Mouse (Mus musculus) C2C12 (cell line): ENCODE results near the gene Zfp467. TPM values are rescaled to one million over a fixed set of nuclear protein-coding genes. Genes with fewer than 3 reads are reported as not detected.

ENCODE experiments used
- H3K27me3 ChIP-seq: one replicate; pipeline ENCODE4 v1.6.1; 2011; ENCODE audit not compliant: control insufficient read depth, insufficient read depth, insufficient read length
- H3K36me3 ChIP-seq: one replicate; pipeline ENCODE4 v1.6.1; 2011; ENCODE audit not compliant: control insufficient read depth, insufficient read depth
- H3K4me3 ChIP-seq: one replicate; pipeline ENCODE4 v1.5.1; 2011; ENCODE audit warnings: mild to moderate bottlenecking, control low read depth; ENCODE audit not compliant: poor library complexity, insufficient read depth, severe bottlenecking
- H3K79me2 ChIP-seq: one replicate; pipeline ENCODE4 v1.6.1; 2011; ENCODE audit not compliant: control insufficient read depth, insufficient read depth
- H3K79me3 ChIP-seq: one replicate; pipeline ENCODE4 v1.6.1; 2011; ENCODE audit warnings: low read depth, control low read depth
- H3ac ChIP-seq: one replicate; pipeline ENCODE3; 2011; ENCODE audit warnings: low read depth; ENCODE audit not compliant: control insufficient read depth, insufficient read length
- CEBPB ChIP-seq: IDR thresholded peaks from one replicate; pipeline ENCODE4 v1.6.1; 2011; ENCODE audit warnings: low read depth, mild to moderate bottlenecking, control low read depth, moderate library complexity
- CTCF ChIP-seq: IDR thresholded peaks from one replicate; pipeline ENCODE4 v1.5.1; 2011; ENCODE audit not compliant: control insufficient read depth, insufficient read depth, insufficient read length
- FOSL1 ChIP-seq: IDR thresholded peaks from one replicate; pipeline ENCODE4 v1.8.0; 2011; ENCODE audit warnings: mild to moderate bottlenecking, low read length; ENCODE audit not compliant: poor library complexity, insufficient read depth, severe bottlenecking
- MAX ChIP-seq: IDR thresholded peaks from one replicate; pipeline ENCODE4 v1.6.1; 2011; ENCODE audit warnings: mild to moderate bottlenecking, control low read depth
- MYOD1 ChIP-seq: IDR thresholded peaks from one replicate; pipeline ENCODE4 v1.6.1; 2011; ENCODE audit warnings: low read depth; ENCODE audit not compliant: control insufficient read depth, insufficient read length
- MYOG ChIP-seq: IDR thresholded peaks from one replicate; pipeline ENCODE4 v1.6.1; 2011; ENCODE audit not compliant: control insufficient read depth, insufficient read length; ENCODE audit errors: extremely low read depth
- USF1 ChIP-seq: IDR thresholded peaks from one replicate; pipeline ENCODE4 v1.6.1; 2011; ENCODE audit warnings: low read depth, mild to moderate bottlenecking, control low read depth, moderate library complexity
- polyA plus RNA-seq: library from polyadenylated mRNA; unstranded; fragments of >200 nt; fragmentation: generic; extraction: Trizol; gene quantifications from one replicate; pipeline ENCODE4 v1.2.1, GENCODE M21; 2012; ENCODE audit warnings: missing spikeins

Zfp467 gene
- polyA plus RNA-seq, 1 experiment = 0.75 TPM

GRCm38 (mm10) chr6:48452771-48453170 lies 7.1 kb upstream of the Zfp467 start:
- Histone ChIP-seq H3K79me2 (no peaks in the 10 kb centered on the region), H3K36me3 (no peaks in the 10 kb centered on the region), H3K27me3 (peaks cover 15% of the 10 kb centered on the region), H3K4me3 (no peak overlapping the region), H3K79me3 (no peaks in the 10 kb centered on the region), H3ac (no peak overlapping the region)
- TF ChIP-seq CEBPB = no peak
- TF ChIP-seq MAX = no peak
- no peak for TF ChIP-seq USF1
- no peak for TF ChIP-seq CTCF
- TF ChIP-seq MYOD1 = no peak
- no peak for TF ChIP-seq MYOG
- TF ChIP-seq FOSL1 = no peak

GRCm38 (mm10) chr6:48452151-48452550 lies 6.5 kb upstream of the Zfp467 start:
- H3K36me3 ChIP-seq = no peaks in the 10 kb centered on the region
- no peaks in the 10 kb centered on the region for H3K79me3 ChIP-seq
- TF ChIP-seq USF1 (no peak), CTCF (no peak), MYOD1 (no peak), CEBPB (no peak)
- H3K79me2 ChIP-seq = no peaks in the 10 kb centered on the region
- peaks cover 10% of the 10 kb centered on the region for H3K27me3 ChIP-seq
- no peak overlapping the region for H3ac ChIP-seq
- no peak overlapping the region for H3K4me3 ChIP-seq

GRCm38 (mm10) chr6:48448527-48448926 lies 2.9 kb upstream of the Zfp467 start:
- no peak overlapping the region for H3ac ChIP-seq
- no peak overlapping the region for H3K4me3 ChIP-seq
- no peaks in the 10 kb centered on the region for H3K79me2 ChIP-seq
- H3K79me3 ChIP-seq = no peaks in the 10 kb centered on the region
- TF ChIP-seq MYOG = no peak
- no peak for TF ChIP-seq CEBPB
- TF ChIP-seq MAX = no peak
- TF ChIP-seq MYOD1 = no peak
- TF ChIP-seq FOSL1 = no peak
- no peak for TF ChIP-seq CTCF
- TF ChIP-seq USF1 = no peak
- no peaks in the 10 kb centered on the region for H3K36me3 ChIP-seq
- peaks cover 6% of the 10 kb centered on the region for H3K27me3 ChIP-seq

DNA sequence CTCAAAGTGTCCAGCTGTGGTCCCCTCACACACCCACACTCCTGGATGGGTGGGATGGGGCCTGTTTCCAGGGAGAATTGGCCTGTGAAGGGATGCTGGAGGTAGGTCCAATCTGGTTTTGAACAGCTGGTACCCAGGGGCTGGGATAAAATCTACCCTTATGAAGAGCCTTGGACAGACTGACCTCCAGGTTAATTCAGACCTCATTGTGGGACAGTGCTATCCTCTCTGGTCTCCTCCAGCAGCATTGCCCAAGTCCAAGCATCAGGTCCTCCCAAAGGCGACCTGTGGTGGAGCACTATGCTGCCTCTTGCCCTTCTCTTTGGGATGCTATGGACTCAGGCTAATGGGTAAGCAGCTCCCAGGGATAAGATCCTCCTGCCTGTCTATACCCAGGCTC lies 2.3 kb upstream of the Zfp467 start, which contains the start of gene Sspo:
Gene Sspo (plus strand): TSS at position 301 of the 400 bp plus-strand sequence.
- no peak within 1 kb of the TSS for H3K4me3 ChIP-seq
- peaks cover 6% of the 10 kb centered on the region for H3K27me3 ChIP-seq
- H3ac ChIP-seq = no peak within 1 kb of the TSS
- H3K79me3 ChIP-seq = no peaks in the 10 kb centered on the region
- no peaks in the 10 kb centered on the region for H3K36me3 ChIP-seq
- H3K79me2 ChIP-seq = no peaks in the 10 kb centered on the region
- no peak for TF ChIP-seq MYOG

GRCm38 (mm10) chr6:48446896-48447295 lies 1.3 kb upstream of the Zfp467 start:
- TF ChIP-seq MYOD1 (no peak), MYOG (no peak), CTCF (no peak), FOSL1 (no peak), USF1 (no peak), CEBPB (no peak), MAX (no peak)
- H3K36me3 ChIP-seq = no peaks in the 10 kb centered on the region
- no peak overlapping the region for H3ac ChIP-seq
- H3K79me2 ChIP-seq = no peaks in the 10 kb centered on the region
- H3K4me3 ChIP-seq = no peak overlapping the region
- H3K79me3 ChIP-seq = no peaks in the 10 kb centered on the region
- H3K27me3 ChIP-seq = peaks cover 6% of the 10 kb centered on the region

DNA sequence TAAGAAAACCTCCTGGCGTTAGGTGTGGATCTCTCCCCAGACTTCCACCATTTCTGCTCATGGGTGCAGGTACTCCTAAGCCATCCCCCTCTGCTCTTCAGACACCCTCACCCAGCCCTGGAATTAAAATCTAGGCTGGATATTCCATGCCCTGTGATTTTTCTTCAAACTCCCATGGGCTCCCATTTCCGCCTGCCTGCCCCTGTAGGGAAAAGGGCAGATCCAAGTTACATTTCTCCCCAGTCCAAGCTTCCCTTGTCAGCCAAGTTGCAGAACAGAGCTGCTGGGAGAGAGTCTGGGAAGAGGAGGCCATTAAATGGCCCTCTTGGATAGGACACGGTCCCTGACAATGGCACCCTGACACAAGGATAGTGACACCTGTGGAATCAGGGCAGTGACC lies 631 bp upstream of the Zfp467 start:
- TF ChIP-seq MYOD1 (no peak), CEBPB (no peak), MAX (no peak), FOSL1 (no peak), MYOG (no peak), CTCF (no peak), USF1 (no peak)
- Histone ChIP-seq H3K79me3 (no peaks in the 10 kb centered on the region), H3ac (no peak overlapping the region), H3K36me3 (no peaks in the 10 kb centered on the region), H3K79me2 (no peaks in the 10 kb centered on the region), H3K4me3 (no peak overlapping the region), H3K27me3 (peaks cover 6% of the 10 kb centered on the region)
